Mouse (Mus musculus) forelimb bud, embryonic 11.5 days (tissue): Measurements from ENCODE around the gene Tmem200a.
"Not testable (repeated sequence)": the region's sequence is repeated elsewhere in the genome, so short reads cannot be mapped to it uniquely, and the experiment has no call there.

Experiments
- DNase-seq: peaks from one replicate; pipeline ENCODE4 v3.0.0-alpha.2; 2012; ENCODE audit warnings: low read depth, low spot score

Tmem200a gene

DNA sequence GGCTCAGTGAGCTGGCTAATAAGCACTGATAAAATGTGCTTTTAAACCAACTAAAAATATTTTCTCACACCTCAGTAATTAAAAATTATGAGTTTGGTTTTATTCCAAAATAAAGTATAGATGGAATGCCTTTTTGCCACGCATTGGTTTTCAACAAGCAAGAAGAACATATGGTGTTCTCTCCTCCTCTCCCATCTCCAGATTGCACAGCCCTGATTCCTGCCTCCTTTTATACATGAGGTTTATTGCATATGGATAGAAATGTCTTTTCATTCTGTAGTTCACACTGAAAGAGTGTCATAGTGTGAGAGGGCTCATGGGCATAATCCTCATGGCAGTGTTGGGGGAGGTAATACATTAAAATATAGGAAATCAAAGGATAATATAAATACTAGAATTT is 96.2 kb downstream of the Tmem200a start:
- no peak for DNase-seq

DNA sequence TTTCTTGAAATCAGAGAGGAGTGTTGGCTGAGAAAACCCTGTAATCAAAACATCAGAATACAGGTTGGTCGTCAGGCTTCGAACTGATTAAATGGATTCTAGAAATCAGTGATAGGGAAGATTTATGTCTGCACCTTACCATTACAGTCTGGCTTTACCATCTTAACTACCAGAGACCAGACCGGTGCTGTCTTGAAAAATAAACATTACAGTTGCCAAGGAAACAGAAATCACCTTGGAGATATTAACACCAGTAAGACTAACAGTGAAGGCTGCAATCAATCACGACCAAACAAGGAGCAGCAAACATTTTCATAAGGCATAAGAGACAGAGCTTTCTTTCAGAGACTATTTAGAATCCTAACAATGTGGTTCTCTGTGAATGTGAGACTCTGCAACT is 116.0 kb downstream of the Tmem200a start:
- DNase-seq: peak; percentile 14

DNA sequence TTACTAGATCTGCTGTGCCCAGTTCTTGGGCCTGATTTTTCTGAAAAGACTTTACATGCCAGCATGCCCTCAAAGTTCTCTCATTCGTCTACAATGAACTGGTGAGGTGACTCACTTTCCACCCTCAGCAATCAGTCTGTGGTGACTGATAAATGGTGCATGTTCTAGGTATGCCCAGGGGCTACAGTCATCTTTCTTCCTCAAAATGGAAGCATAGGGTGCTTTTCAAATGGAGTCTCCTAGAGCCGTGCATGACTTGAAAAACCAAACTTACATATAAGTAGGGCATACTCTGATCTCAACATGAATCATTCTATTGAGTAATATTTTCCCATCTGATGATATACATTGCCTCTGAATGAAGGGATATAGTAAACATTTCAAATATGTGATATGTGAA is 117.8 kb downstream of the Tmem200a start:
- DNase-seq: no peak

DNA sequence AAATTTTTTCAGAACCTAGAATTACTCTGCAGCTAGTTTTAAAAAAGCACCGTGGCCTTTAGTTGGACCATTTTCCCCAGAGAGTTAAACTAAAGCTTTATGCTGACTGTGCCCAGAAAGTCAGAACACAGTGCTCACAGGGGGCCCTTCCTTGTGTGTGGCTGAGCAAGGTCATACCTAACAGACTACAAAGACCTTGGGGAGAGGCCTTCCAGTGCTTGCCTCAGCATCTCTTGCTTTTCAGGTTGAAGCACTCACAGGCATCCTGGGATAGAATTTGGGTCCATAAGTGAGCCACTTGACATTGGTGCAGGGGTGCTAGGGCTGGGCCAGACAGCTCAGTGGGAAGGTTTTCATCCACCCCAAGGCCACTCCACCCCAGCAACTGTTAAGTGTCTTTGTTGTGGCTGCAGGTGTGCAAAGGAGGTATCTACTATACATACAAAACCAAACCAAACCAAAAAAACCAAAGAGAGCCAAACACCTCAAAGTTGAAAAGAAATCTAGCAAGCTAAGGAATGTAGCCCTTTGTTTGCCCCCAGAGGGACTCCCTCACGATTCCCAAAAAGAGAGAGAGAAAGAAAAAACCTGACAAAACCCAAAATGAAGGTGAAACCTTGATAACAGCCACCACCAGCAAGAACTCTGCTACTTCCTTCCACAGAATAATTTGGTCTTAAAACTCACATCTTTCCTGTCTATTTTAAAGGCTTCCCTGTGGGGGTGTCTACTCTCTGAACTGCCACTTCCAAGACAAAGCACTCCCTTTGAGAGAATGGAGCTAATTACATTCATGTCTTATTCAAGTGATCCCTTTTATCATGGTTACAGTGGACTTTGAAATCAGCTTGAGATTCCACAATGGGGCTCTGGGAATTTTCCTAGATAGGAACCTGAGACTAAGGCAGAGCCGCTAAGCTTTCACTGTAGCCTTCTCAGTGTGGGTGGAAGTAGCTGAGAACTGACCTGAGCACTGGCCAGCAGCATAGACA is 119.8 kb downstream of the Tmem200a start:
- DNase-seq: no peak

DNA sequence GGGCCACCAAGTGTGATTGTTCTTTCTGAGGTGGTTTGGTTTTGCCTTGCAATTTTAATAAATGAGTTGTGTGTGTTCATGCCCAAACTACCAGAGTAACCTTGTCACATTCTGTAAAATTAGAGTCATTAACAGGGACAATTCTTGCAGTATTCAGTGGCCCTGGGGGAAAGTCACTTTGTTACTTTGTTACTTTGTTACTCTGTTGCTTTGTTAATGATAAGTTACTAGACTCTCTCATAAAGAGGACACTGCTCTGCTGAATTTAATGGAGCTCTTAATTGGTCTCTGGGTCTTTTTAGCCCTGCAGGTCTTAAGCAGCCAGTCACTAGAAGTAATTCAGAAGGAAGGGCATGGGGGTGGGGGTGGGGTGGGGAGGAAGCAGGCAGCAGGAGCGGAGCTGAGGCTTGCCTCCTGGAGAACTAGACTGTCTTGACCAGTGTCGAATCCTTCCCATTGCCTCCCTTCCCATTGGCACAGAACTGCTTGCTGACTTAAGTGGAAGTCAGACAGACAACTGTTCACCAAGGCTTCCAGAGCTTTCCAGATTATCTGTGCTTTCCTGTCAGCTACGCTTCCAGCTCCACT is 124.1 kb downstream of the Tmem200a start:
- DNase-seq: peak; percentile 38

DNA sequence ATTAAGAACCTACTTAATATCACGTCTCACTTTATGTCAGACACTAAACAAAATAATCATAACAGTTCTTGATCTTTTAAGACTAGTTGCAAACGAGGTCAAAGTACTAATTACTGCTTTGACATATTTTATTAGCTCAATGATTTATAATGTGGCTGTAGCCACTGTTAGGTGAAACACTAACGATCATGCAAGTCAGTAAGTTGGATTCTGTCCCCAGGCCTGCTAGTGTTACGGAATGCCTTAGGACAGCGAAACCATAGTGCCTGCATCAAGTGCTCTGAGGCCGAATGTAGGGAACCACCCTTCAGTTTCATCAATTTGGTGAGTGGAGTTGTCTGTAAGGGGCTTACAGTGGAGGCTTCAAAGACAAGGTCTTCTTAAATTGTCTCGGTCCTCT is 126.0 kb downstream of the Tmem200a start:
- DNase-seq: peak; percentile 42

DNA sequence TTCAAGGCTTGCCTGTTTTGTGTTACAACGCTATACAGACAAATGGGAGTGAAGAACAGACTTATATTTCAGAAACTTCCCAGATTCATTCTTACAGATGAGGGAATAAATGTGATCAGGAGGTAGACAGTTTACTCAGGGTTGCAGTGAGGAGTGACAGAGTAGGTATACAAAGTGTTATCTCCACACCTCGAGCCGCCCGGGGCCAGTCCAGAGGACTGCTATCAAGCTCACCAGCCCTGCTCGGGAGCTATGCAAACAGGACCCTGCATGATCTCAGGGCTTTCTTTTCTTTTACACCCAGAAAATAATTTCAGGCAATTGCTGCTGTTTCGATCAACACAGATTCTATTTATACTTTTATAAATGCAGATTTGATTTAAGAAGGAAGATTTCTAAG is 126.7 kb downstream of the Tmem200a start:
- DNase-seq: no peak

DNA sequence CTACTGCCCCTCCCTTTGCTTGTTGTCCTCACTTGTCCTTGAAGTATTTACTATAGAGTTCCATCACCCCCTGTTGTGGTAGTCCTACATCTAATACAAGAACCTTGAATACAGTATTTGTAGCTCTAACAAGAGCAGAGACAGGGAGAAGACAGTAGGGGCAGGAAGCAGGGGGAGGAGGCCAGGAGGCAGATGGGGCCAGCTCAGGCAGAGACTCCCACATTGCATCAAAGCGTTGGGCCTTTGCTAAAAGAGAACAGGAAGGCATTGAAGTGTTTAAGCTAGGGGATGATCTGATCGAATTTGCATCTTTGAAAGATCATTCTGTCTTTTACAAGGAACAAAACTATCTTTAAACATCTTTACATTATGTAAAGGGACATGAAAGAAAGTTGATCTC is 133.0 kb downstream of the Tmem200a start:
- DNase-seq: no peak

DNA sequence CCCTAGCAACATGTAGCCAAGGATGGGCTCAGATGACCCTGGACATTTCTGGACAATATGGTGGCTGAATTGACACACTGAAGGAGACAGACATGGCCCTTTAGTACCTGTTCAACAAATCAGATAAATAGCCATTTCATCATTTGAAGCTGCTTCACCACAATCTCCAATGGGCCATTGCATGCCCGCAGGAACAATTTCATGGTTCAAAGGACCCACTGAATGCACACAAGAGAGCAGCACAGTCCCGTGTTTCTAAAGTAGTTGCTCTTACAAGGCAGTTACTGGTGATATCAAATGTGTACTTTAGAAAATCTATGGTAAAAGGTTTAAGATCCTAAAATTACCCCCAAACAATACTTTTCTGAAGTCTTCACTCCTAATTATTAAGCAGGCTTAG is 134.2 kb downstream of the Tmem200a start:
- DNase-seq: no peak

DNA sequence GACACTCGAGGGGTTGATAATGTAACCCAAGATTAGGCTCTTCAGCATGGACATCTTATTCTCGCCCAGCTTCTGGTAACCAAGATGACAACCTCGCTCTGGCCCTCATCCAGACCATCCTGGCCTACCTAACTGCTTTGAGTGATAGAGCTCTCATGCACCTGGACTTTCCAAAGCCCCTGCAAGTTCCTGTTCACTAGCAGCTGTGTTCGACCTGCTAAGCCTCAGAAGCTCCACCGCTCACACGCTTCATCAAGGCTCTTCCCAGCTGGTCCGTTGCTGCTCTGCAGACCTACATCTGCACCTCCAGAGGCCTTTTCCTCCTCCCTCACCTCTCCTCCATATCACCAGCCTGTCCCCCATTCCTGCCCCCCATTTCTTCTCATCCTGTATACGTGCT is 147.1 kb downstream of the Tmem200a start:
- DNase-seq: no peak

DNA sequence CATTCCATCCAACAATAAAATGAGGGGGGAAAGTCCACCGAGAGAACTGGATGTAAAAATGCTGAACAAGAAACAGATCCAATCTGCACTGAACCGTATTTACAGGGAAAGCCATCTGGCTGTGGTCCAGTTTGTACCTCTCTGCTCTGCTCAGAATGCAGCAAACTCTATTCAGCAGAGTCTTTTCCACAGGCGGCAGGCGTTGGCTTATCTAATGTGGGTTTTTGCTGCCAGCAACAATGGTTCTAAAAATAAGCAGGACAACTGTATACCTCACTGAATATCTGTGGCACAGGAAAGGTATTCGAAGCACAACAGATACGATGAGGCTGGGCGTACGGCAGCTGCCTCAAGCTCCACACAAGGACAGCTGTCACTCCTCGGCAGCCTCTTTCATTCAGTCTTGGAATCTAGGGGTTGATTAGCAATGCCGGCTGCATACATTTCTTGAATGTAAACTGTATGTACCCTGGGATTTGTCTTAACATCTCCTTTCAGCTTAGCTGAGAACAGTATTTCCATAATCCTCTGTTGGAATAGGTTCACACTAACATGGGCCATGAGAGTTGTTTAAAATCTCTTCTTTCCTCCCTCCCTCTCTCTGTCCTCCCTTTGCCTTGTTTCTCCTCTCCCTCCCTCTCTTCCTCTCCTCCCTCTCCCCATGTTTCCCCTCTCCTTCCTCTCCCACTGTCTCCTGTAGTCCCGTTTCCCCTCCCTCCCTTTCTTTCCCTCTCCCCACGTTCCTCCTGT is 149.3 kb downstream of the Tmem200a start:
- no peak for DNase-seq

DNA sequence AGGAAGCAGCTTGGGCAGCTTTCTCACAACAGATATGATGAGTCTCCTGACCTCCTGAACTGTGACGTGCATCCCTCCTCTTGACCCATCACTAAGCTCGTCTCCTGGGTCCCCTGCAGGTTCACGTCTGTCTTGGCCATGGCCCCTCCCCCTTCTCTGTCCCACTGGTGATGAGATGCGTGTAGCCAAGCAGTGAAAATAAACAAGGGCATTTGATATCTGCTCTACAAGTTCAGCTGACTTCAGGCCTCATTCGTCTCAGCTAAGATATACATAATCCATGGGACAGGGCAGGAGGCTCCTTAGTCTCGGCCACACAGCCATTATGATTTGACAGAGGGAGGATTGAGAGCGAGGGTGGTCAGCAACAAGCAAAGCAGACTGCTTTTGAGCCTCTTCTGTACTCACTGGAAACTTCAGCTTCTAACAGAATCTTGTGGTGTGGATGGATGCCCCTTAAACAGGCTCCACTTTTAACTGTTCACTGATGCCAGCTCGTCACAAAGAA is 149.9 kb downstream of the Tmem200a start:
- DNase-seq: no peak

DNA sequence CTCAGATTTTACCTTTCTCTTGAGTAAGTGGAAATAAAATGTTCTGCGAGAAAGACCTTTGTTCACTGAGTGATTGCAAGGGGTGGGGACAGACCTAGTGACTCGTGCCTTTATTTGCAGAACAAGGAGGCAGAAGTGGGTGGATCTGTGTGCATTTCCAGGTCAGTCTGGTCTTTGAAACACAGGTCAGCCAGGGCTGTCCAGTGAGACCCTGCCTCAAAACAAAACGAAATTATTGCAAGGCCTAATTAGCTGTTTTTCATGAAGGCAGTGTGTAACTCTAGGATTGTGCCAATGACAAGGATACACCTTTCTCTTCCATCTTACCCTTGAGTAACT is 150.4 kb downstream of the Tmem200a start:
- no peak for DNase-seq

DNA sequence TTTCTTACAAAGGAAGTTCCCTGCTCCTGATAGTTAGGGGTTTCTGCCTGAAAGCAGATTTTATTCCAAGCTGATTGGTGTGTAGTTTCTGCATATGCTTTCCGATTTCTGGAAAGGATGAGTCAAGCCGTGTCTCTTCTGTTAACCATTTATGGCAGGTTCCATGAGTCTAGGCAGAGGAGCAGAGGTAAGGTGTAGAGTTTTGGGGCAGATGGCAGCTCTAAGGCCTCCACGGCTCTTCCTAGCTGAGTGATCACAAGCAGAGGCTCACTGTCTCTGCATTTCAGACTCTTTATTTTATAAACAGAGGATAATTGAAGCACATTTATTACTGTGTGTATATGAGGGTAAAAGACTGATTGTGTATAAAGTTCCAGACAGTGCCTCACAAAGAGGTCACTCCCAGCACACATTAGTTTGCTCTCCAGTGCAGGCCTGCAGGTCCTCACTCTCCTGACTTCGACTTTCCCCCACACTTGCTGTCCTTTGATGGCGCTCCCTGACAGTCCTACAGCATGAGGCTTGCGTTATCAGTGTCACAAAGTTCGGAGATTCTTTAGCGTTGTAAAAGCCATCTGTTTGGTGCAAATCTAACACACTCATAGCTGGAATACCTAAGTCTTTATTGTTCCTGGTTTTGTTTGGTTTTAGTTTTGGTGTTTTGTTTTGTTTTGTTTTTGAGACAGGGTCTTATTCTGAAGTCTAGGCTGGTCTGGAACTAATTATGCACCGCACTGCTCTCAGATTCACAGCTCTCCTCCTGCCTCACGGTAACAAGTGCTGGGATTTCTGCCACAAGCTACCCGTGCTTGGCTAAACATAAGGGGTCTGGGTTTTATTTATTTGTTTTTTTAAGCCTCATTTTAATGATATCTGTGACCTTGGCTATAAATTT is 151.1 kb downstream of the Tmem200a start:
- peak; percentile 63 for DNase-seq

DNA sequence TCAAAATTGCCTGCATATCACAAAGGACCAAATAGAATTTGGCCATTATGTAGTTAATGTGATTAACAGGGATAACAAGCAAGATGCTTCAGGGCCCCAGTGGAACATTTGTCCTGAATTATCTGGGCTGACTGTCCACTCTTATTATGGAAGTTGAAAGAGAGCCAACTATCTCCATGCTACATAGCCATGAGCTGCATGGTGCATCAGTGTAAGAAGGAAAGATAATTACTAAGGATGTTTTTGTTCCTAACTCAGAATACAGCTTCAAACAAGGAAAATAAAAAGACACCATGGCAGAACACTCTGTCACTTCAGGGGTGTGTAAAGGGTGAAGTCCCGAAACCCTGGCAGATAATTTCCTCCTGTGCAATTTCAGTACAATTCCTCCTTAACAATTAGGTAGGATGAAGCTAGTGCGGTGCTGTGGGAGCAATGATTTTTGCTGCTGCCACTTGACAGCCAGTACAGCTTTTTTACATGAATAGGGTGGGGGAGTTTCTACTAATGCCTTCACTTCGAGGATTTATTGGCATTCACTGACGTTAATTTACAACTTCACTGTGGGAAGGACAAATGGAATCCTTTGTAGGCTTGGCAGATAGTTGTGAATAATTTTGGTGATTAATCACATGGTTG is 158.1 kb downstream of the Tmem200a start:
- no peak for DNase-seq

DNA sequence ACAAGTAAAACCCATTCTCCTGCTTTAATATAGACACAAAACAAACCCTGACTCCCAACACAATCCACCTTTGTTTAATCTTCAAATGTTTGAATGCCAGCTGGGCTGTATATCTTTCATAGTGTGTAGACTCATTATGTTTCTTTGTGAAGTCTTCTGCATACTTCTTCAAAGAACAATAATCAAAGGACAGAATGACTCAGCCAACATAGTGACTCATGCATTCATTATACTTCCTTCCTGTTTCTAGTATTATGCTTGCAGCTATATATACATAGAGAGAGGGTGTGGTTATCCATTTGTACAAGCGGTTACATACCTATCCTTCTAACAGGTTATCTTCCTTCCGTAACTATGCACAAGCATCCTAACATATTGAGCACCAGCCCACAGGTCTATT is 160.7 kb downstream of the Tmem200a start:
- DNase-seq: no peak

DNA sequence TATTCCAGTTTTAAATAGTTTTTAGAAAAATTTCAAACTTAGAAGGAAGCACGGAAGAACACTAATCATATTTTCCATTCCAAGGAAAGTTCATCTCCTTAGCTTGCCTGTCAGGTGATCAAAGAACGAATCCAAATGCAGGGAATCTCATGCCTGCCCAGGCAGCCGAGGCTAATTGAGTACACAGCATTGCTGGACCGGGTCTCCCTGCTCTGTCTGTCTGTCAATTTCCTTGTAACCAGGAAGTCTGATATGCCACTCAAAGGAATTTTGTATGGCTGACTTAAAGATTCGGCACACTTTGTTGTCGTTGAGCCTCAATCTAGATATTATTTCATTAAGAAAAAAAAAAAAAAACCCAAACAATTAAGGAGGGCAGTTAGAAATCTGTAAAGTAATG is 168.6 kb downstream of the Tmem200a start:
- no peak for DNase-seq

DNA sequence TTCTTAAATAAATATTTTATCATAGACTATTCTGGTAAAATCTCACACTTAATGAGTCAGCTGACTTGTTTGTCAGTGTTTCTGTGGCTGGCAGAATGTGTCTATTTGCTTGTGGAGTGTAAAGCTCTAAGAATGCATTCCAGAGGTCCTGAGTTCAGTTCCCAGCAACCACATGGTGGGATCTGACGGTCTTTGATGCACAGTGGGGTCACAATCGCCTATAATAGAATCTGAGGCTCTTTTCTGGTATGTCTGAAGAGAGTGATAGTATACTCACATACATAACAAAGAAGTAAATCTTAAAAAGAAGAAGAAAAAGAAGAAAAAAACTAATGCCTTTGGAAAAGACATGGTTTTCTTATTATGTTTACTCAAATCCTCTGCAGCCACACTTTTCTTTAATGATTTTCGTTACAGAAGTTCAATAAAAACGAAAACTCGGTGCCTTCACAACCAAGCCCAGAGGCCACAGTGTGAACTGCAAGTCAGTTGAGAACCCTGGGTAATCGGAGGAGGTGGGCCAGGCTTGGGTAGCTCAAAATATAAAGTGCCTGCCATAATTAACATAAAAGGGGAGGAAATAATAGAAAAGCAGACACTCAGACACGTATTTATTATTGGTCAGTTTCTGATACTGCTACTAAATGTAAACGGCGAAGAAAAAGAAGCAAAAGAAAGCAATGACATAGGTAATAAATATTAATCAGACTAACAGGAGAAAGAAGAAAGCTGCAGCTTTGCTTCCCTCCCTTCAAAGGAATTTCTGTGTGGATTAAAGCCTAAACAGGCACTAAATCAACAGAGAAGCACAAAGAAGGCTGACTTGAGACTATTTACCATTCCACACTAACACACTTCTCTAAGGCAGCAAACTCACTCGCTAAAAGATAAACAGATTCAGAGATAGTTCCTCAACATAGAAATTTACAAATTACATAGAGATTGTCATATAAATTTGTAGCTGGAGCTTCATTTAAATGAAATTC is 170.5 kb downstream of the Tmem200a start:
- DNase-seq: no peak

DNA sequence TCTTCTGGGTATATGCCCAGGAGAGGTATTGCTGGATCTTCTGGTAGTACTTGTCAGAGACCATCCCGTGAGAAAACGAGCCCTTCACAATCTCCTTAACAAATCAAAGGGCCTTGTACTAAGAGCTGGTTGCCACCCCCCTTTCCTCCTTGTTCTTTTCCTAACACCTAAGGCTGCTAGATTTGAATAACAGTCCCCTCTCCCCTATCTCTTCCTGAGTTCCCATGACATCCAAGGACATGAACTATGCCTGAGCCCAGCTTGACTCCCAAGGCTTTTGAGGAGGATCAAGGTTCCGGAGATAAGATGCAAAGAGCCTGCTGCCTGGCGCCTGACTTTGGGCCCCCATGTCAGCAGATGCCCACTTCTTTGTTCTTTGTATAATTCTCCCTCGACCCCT is 184.7 kb downstream of the Tmem200a start:
- not testable (repeated sequence) for DNase-seq

DNA sequence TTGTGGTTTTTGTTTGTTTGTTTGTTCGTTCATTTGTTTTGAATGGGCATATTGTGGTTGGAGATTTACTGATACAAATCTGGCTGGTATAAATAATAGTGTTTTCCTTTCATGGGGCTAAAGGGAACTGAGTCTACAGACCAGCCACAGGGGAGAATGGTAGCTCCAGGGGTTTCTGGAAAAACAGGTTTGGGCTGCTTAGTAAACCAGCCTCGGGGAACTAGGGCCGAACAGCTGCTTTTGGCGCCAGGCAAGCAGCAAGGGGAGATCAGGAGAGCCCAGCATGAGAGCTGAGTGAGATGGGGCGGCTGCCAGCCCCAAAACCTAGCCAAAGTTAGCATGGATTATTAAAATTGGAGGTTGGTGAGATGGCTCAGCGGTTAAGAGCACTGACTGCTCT is 191.6 kb downstream of the Tmem200a start:
- DNase-seq: no peak
